ENCODE assay signal across 38 mouse cellular contexts in genomic region chr14:20315137-20315536, GRCm38 (mm10). TPM values are rescaled to one million over a fixed set of nuclear protein-coding genes. Genes with fewer than 3 reads are reported as not detected.
"Had no signal": no experiment of that assay in that cellular context is flagged by ENCODE, and none has a peak within 500 bp of the region (broad histone marks: within the 10 kb centered on the region; RNA-seq: fewer than 3 reads in every experiment).

No protein-coding gene starts in this region.

- H3K4me2 ChIP-seq: embryonic facial prominence, embryonic 12.5 days; embryonic facial prominence, embryonic 13.5 days; embryonic facial prominence, embryonic 15.5 days; forebrain, embryonic 12.5 days; forebrain, embryonic 13.5 days; forebrain, embryonic 15.5 days had no signal

- H3K9me3 ChIP-seq: embryonic facial prominence, embryonic 10.5 days; embryonic facial prominence, embryonic 12.5 days; embryonic facial prominence, embryonic 13.5 days; embryonic facial prominence, embryonic 15.5 days; forebrain, embryonic 10.5 days; forebrain, embryonic 12.5 days; forebrain, embryonic 13.5 days; forebrain, embryonic 15.5 days had no signal

- H3K4me3 ChIP-seq: embryonic facial prominence, embryonic 10.5 days; embryonic facial prominence, embryonic 12.5 days; embryonic facial prominence, embryonic 13.5 days; embryonic facial prominence, embryonic 15.5 days; erythroblast, embryonic 14.5 days; forebrain, embryonic 10.5 days; forebrain, embryonic 12.5 days; forebrain, embryonic 13.5 days; forebrain, embryonic 15.5 days; gastrocnemius, adult 2 months; heart, adult 2 months had no signal

- H3K27me3 ChIP-seq: embryonic facial prominence, embryonic 12.5 days; embryonic facial prominence, embryonic 13.5 days; embryonic facial prominence, embryonic 15.5 days; forebrain, embryonic 12.5 days; forebrain, embryonic 13.5 days; forebrain, embryonic 15.5 days had no signal

- H3K27ac ChIP-seq: embryonic facial prominence, embryonic 10.5 days; embryonic facial prominence, embryonic 12.5 days; embryonic facial prominence, embryonic 13.5 days; embryonic facial prominence, embryonic 15.5 days; forebrain, embryonic 10.5 days; forebrain, embryonic 12.5 days; forebrain, embryonic 13.5 days; forebrain, embryonic 15.5 days; gastrocnemius, adult 2 months; heart, adult 2 months had no signal

- H3K4me1 ChIP-seq: embryonic facial prominence, embryonic 10.5 days; embryonic facial prominence, embryonic 12.5 days; embryonic facial prominence, embryonic 13.5 days; embryonic facial prominence, embryonic 15.5 days; forebrain, embryonic 10.5 days; forebrain, embryonic 12.5 days; forebrain, embryonic 13.5 days; forebrain, embryonic 15.5 days had no signal

- H3K9ac ChIP-seq: embryonic facial prominence, embryonic 12.5 days; embryonic facial prominence, embryonic 13.5 days; embryonic facial prominence, embryonic 15.5 days; forebrain, embryonic 12.5 days; forebrain, embryonic 13.5 days; forebrain, embryonic 15.5 days; forebrain, postnatal 0 days had no signal

- ATAC-seq: forebrain, embryonic 13.5 days; forebrain, embryonic 14.5 days; forebrain, embryonic 15.5 days; forebrain, embryonic 16.5 days; forebrain, postnatal 0 days had no signal

- DNase-seq: cerebellum, adult 18-20 months; cerebellum, adult 2 months; cerebellum, adult 8-10 months; cerebellum, adult 9-10 months; cerebellum, adult 9-11 months; cerebellum, postnatal 10 days; cerebellum, postnatal 14 days; cerebellum, postnatal 25 days; cerebellum, postnatal 36 days; embryo, embryonic 11 days; forebrain, postnatal 0 days; gastrocnemius, adult 2 months; gastrocnemius, postnatal 10 days; gastrocnemius, postnatal 14 days; gastrocnemius, postnatal 25 days; heart, adult 11 months; heart, adult 18-20 months; heart, adult 2 months had no signal

RNA-seq across cellular contexts. Expression of gene Kcnk16, which starts 46.1 kb away (rescaled TPM):
- total RNA-seq: common myeloid progenitor, adult 5-6 weeks; forebrain, postnatal 0 days; gastrocnemius, adult 18-20 months; gastrocnemius, adult 2 months; gastrocnemius, adult 8-10 months; gastrocnemius, postnatal 10 days; gastrocnemius, postnatal 14 days; gastrocnemius, postnatal 25 days; gastrocnemius, postnatal 4 days; granulocyte monocyte progenitor cell, adult 5-6 weeks; heart, adult 18-20 months; heart, adult 2 months had no signal
- polyA plus RNA-seq: cerebellum, adult 2 months; cortical plate, adult 2 months; embryonic facial prominence, embryonic 12.5 days; embryonic facial prominence, embryonic 13.5 days; forebrain, embryonic 10.5 days; forebrain, embryonic 11.5 days; forebrain, embryonic 12.5 days; forebrain, embryonic 13.5 days; forebrain, embryonic 14.5 days; forebrain, embryonic 15.5 days; forebrain, embryonic 16.5 days; forebrain, postnatal 0 days; frontal cortex, adult 2 months; gonadal fat pad, adult 2 months; heart, adult 2 months had no signal
